Mouse (Mus musculus): ENCODE results near the gene Csn1s2a. TPM values are rescaled to one million over a fixed set of nuclear protein-coding genes. Genes with fewer than 3 reads are reported as not detected.

Gene Csn1s2a
- not detected in 2 replicates for polyA plus RNA-seq (2021; fragmentation: Nextera tagmentation)
- long read RNA-seq, experiment 1: 0 reads
- long read RNA-seq, experiment 2: 0 reads

DNA sequence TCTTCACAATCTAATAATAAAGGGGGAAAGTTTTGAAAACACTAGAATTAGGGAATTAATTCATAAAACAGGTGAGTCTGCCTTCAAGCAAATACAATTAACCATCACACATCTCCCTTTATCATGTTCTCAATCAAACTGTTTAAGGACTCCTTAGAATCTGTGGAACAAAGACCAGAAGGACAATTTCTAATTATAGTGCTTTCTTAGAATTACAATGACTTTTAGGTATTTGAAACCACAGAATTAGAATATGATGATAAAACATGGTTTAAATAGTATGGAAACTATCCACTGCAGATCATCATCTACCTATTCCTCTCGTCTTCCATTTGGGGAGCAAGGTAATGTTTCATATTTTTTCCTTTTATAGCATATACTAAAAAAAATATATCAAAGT, at the start of gene Csn1s2a:
Csn1s2a (plus strand) TSS at position 301 of the 400 bp plus-strand sequence.

GRCm38 (mm10) chr5:87807782-87808181, 33.4 kb downstream of the Csn1s2a start, which contains the start of gene Csn1s2b:
TSS of gene Csn1s2b (plus strand) at chr5:87808082.

DNA sequence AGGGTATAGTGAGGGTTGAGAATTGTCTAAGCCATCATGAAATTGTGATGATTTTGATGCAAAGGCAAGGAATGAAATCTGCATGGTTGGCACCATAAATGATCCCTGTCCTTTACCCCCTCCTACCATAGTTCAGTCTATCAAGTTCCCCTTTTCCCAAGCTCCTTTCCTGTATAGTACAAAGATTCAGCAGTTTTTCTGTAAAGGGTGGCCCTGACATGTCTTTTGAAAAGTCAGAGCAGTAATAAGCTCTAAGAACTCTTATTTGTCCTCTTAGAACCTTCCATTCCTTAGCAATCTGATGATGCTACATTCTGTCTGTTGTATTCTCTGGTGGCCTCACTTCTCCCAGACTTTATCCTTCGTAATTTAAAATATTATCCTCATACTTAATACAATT, 51.0 kb downstream of the Csn1s2a start, which contains the start of gene Prr27:
Prr27 (plus strand) TSS at position 301 of the 400 bp plus-strand sequence.

Other genes starting within 250 kb of the Csn1s2a start
- gene Sult1b1, start 236.4 kb upstream of the Csn1s2a start, polyA plus RNA-seq (2021; fragmentation: Nextera tagmentation): not detected in 2 replicates
- not detected in 2 replicates for gene Sult1d1, start 205.5 kb upstream of the Csn1s2a start, polyA plus RNA-seq (2021; fragmentation: Nextera tagmentation)
- gene Sult1e1, start 183.0 kb upstream of the Csn1s2a start, polyA plus RNA-seq (2021; fragmentation: Nextera tagmentation): not detected in 2 replicates
- not detected in 2 replicates for gene Csn1s1, start 108.4 kb upstream of the Csn1s2a start, polyA plus RNA-seq (2021; fragmentation: Nextera tagmentation)
- not detected in 2 replicates for gene Csn2, start 74.9 kb upstream of the Csn1s2a start, polyA plus RNA-seq (2021; fragmentation: Nextera tagmentation)
- not detected in 2 replicates for gene Csn1s2b, start 33.5 kb downstream of the Csn1s2a start, polyA plus RNA-seq (2021; fragmentation: Nextera tagmentation)
- gene Prr27, start 51.1 kb downstream of the Csn1s2a start, polyA plus RNA-seq (2021; fragmentation: Nextera tagmentation): not detected in 2 replicates
- gene Odam, start 110.5 kb downstream of the Csn1s2a start, polyA plus RNA-seq (2021; fragmentation: Nextera tagmentation): not detected in 2 replicates
- not detected in 2 replicates for gene Csn3, start 151.0 kb downstream of the Csn1s2a start, polyA plus RNA-seq (2021; fragmentation: Nextera tagmentation)
- not detected in 2 replicates for gene 2310003L06Rik, start 194.9 kb downstream of the Csn1s2a start, polyA plus RNA-seq (2021; fragmentation: Nextera tagmentation)
- not detected in 2 replicates for gene Gm28434, start 194.9 kb downstream of the Csn1s2a start, polyA plus RNA-seq (2021; fragmentation: Nextera tagmentation)
- gene Cabs1, start 204.9 kb downstream of the Csn1s2a start, polyA plus RNA-seq (2021; fragmentation: Nextera tagmentation): not detected in 2 replicates
- gene Smr3a, start 228.0 kb downstream of the Csn1s2a start, polyA plus RNA-seq (2021; fragmentation: Nextera tagmentation): not detected in 2 replicates